In the genomic region with DNA sequence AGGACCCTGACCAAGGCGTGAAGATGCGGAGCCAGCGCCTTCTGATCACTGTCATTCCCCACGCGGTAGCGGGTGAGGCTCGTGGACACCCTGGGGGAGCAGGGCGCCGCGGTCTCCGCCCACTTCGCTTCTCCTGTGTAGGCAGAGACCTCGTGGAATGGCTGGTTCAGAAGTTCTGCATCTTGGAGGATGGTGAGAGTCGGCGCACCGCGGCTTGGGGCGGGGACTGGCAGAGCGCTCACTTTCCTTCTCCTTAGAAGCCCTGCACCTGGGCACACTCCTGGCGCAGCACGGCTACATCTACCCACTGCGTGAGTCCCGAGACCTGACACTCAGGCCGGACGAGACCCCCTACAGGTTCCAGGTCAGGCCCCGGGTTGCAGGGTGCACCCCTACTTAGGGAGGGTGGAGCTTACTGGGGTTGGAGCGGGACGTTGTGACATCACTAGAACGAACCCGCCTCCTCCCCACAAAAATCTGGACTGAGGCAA, we compare ENCODE assay signal across 8 mouse cellular contexts. TPM values are rescaled to one million over a fixed set of nuclear protein-coding genes. Genes with fewer than 3 reads are reported as not detected.
DNase-seq lines count a peak whose midpoint lies in the region; ATAC-seq and TF ChIP-seq lines count a peak whose summit lies in the region.

No protein-coding gene starts in this region.

- ATAC-seq in G1E (ENCODE audit: extremely low read depth, insufficient number of reproducible peaks, low FRiP score, poor library complexity, severe bottlenecking) = no peak
- no peak for ATAC-seq in embryonic facial prominence, embryonic 12.5 days (ENCODE audit: insufficient number of reproducible peaks, insufficient read depth, low FRiP score, low TSS enrichment)
- peak; percentile 29 to 40 for ATAC-seq in hematopoietic stem cell, adult 5-6 weeks (replicated peaks in 1 of 2; ENCODE audit: insufficient read depth in 1 of 2, low FRiP score in 2 of 2, low TSS enrichment in 1 of 2, low read depth in 1 of 2, poor library complexity in 2 of 2, severe bottlenecking in 2 of 2)
- ATAC-seq in lung, embryonic 14.5 days (ENCODE audit: insufficient read depth) = peak; percentile 12; the same call in 1 of the 2 replicates

- peak overlapping the region; percentile 93 for H3K4me2 ChIP-seq in embryonic facial prominence, embryonic 12.5 days (replicated peaks)
- peak overlapping the region; percentile 89 for H3K4me2 ChIP-seq in lung, embryonic 14.5 days

- peak; percentile 25 for DNase-seq in 3T3-L1 (ENCODE audit: low read depth, low spot score)
- peak; percentile 30 for DNase-seq in G1E (ENCODE audit: low spot score)
- peak; percentile 46 to 50 for DNase-seq in layer of hippocampus, adult 8-10 months (ENCODE audit: low spot score in 2 of 2)
- DNase-seq in lung, embryonic 14.5 days = peak; percentile 35
- DNase-seq in right cerebral cortex, adult 2 months (ENCODE audit: low spot score in 2 of 2) = peak; percentile 66 to 74
- DNase-seq in gastrocnemius, postnatal 25 days = no peak

- no peak overlapping the region for H3K27ac ChIP-seq in embryonic facial prominence, embryonic 12.5 days
- no peak overlapping the region for H3K27ac ChIP-seq in lung, embryonic 14.5 days (ENCODE audit: low read depth)

- peaks cover 81% of the 10 kb centered on the region for H3K4me1 ChIP-seq in G1E (ENCODE audit: insufficient read depth, low read depth, low read length)
- peaks cover 28% of the 10 kb centered on the region for H3K4me1 ChIP-seq in embryonic facial prominence, embryonic 12.5 days
- no peaks in the 10 kb centered on the region; the same call in 1 of the 2 replicates for H3K4me1 ChIP-seq in lung, embryonic 14.5 days (ENCODE audit: insufficient read depth)

- H3K27me3 ChIP-seq in G1E (ENCODE audit: insufficient read depth, low read length) = no peaks in the 10 kb centered on the region; the same call in 1 of the 2 replicates
- peaks cover 66% of the 10 kb centered on the region for H3K27me3 ChIP-seq in embryonic facial prominence, embryonic 12.5 days
- H3K27me3 ChIP-seq in lung, embryonic 14.5 days (ENCODE audit: insufficient read depth, low read length) = peaks cover 52% of the 10 kb centered on the region

- H3K4me3 ChIP-seq in G1E (ENCODE audit: low read depth, low read length) = peak overlapping the region; percentile 78
- peak overlapping the region; percentile 53 for H3K4me3 ChIP-seq in embryonic facial prominence, embryonic 12.5 days
- peak overlapping the region; percentile 46 for H3K4me3 ChIP-seq in lung, embryonic 14.5 days (ENCODE audit: low read depth, low read length)

- peak overlapping the region; percentile 41 for H3K9ac ChIP-seq in embryonic facial prominence, embryonic 12.5 days
- H3K9ac ChIP-seq in lung, embryonic 14.5 days = peak overlapping the region; percentile 28; the same call in 1 of the 2 replicates

- H3K36me3 ChIP-seq in G1E (replicated peaks) = peaks cover 64% of the 10 kb centered on the region
- H3K36me3 ChIP-seq in embryonic facial prominence, embryonic 12.5 days = peaks cover 6% of the 10 kb centered on the region; the same call in 1 of the 2 replicates
- H3K36me3 ChIP-seq in lung, embryonic 14.5 days (ENCODE audit: insufficient read depth) = no peaks in the 10 kb centered on the region; the same call in 1 of the 2 replicates

- H3K9me3 ChIP-seq in G1E (replicated peaks) = no peaks in the 10 kb centered on the region
- H3K9me3 ChIP-seq in embryonic facial prominence, embryonic 12.5 days = no peaks in the 10 kb centered on the region
- no peaks in the 10 kb centered on the region for H3K9me3 ChIP-seq in lung, embryonic 14.5 days (ENCODE audit: low read depth, low read length)

- TF ChIP-seq CTCF in G1E (IDR thresholded peaks at IDR 0.05; ENCODE audit: low read depth, low read length) = no peak
- no peak for TF ChIP-seq CTCF in lung, embryonic 14.5 days (IDR thresholded peaks at IDR 0.05; ENCODE audit: low read depth)

- WGBS in embryonic facial prominence, embryonic 12.5 days = 2% methylated on average over 30 of the region's 30 CpGs
- WGBS in lung, embryonic 14.5 days = under 1% methylated on average over 30 of the region's 30 CpGs

RNA-seq across cellular contexts. Expression of a gene that starts 0.6 kb away (rescaled TPM):
- 21.2 and 37.9 TPM in 2 replicates for total RNA-seq in G1E (2014; fragmentation: Nextera tagmentation)
- total RNA-seq in G1E (2017) = 14.7 and 18.4 TPM in 2 replicates
- 29.5 and 34.9 TPM in 2 replicates for polyA plus RNA-seq in G1E (2012)
- 4.9 and 7.1 TPM in 2 replicates for polyA plus RNA-seq in embryonic facial prominence, embryonic 12.5 days (2016; fragmentation: Nextera tagmentation; extraction: Ambion mirVana)
- total RNA-seq in hematopoietic stem cell, adult 5-6 weeks (2017) = 0.89 and 1.9 TPM in 2 replicates
- 10 to 100 TPM; 45.4 to 61.8 (median 55.1) TPM for total RNA-seq in layer of hippocampus, adult 8-10 months (2022)
- polyA plus RNA-seq in lung, embryonic 14.5 days (2014; fragmentation: Nextera tagmentation; extraction: Ambion mirVana) = 10.3 and 11.9 TPM in 2 replicates
- total RNA-seq in gastrocnemius, postnatal 25 days (2021) = 1 to 10 TPM in 1 of 2 experiments, under 1 TPM in 1; 0.54 to 1.2 TPM

RNA-seq across cellular contexts. Expression of a gene that starts 4.2 kb away (rescaled TPM):
- 4.4 and 6.2 TPM in 2 replicates for total RNA-seq in G1E (2014; fragmentation: Nextera tagmentation)
- total RNA-seq in G1E (2017) = 5.2 and 5.7 TPM in 2 replicates
- polyA plus RNA-seq in G1E (2012) = 17.6 and 21.5 TPM in 2 replicates
- 20.7 and 22.9 TPM in 2 replicates for polyA plus RNA-seq in embryonic facial prominence, embryonic 12.5 days (2016; fragmentation: Nextera tagmentation; extraction: Ambion mirVana)
- not detected in 2 replicates for total RNA-seq in hematopoietic stem cell, adult 5-6 weeks (2017)
- total RNA-seq in layer of hippocampus, adult 8-10 months (2022) = 10 to 100 TPM; 59.6 to 69.7 (median 67.6) TPM
- polyA plus RNA-seq in lung, embryonic 14.5 days (2014; fragmentation: Nextera tagmentation; extraction: Ambion mirVana) = 14.6 and 15.9 TPM in 2 replicates
- total RNA-seq in gastrocnemius, postnatal 25 days (2021) = 1 to 10 TPM; 1.2 to 2.2 TPM

RNA-seq across cellular contexts. Expression of a gene that starts 4.5 kb away (rescaled TPM):
- total RNA-seq in G1E (2014; fragmentation: Nextera tagmentation) (1.6 and 2.0 TPM in 2 replicates), G1E (2017) (0.11 and 1.0 TPM in 2 replicates)
- 0.65 and 0.74 TPM in 2 replicates for polyA plus RNA-seq in G1E (2012)
- 0.34 and 0.61 TPM in 2 replicates for polyA plus RNA-seq in embryonic facial prominence, embryonic 12.5 days (2016; fragmentation: Nextera tagmentation; extraction: Ambion mirVana)
- total RNA-seq in hematopoietic stem cell, adult 5-6 weeks (2017) = 0.13 and 0.15 TPM in 2 replicates
- under 1 TPM in 2 of 4 experiments, not detected in 2; 0.32 to 0.54 TPM for total RNA-seq in layer of hippocampus, adult 8-10 months (2022)
- polyA plus RNA-seq in lung, embryonic 14.5 days (2014; fragmentation: Nextera tagmentation; extraction: Ambion mirVana) = 0.34 and 0.43 TPM in 2 replicates
- total RNA-seq in gastrocnemius, postnatal 25 days (2021) = not detected

RNA-seq across cellular contexts. Expression of a gene that starts 40.7 kb away (rescaled TPM):
- total RNA-seq in G1E (2014; fragmentation: Nextera tagmentation) = 5.5 and 7.0 TPM in 2 replicates
- 3.0 and 3.2 TPM in 2 replicates for total RNA-seq in G1E (2017)
- polyA plus RNA-seq in G1E (2012) = 2.9 and 4.2 TPM in 2 replicates
- polyA plus RNA-seq in embryonic facial prominence, embryonic 12.5 days (2016; fragmentation: Nextera tagmentation; extraction: Ambion mirVana) = 37.9 and 40.8 TPM in 2 replicates
- total RNA-seq in hematopoietic stem cell, adult 5-6 weeks (2017) = 9.1 and 9.5 TPM in 2 replicates
- 10 to 100 TPM; 19.4 to 25.6 (median 21.6) TPM for total RNA-seq in layer of hippocampus, adult 8-10 months (2022)
- polyA plus RNA-seq in lung, embryonic 14.5 days (2014; fragmentation: Nextera tagmentation; extraction: Ambion mirVana) = 36.3 and 39.4 TPM in 2 replicates
- 10 to 100 TPM; 61.0 to 71.0 TPM for total RNA-seq in gastrocnemius, postnatal 25 days (2021)

RNA-seq across cellular contexts. Expression of a gene that starts 49.3 kb away (rescaled TPM):
- total RNA-seq in G1E (2014; fragmentation: Nextera tagmentation) (85.2 and 96.8 TPM in 2 replicates), G1E (2017) (85.3 and 85.9 TPM in 2 replicates)
- 40.9 and 45.0 TPM in 2 replicates for polyA plus RNA-seq in G1E (2012)
- polyA plus RNA-seq in embryonic facial prominence, embryonic 12.5 days (2016; fragmentation: Nextera tagmentation; extraction: Ambion mirVana) = 153 and 155 TPM in 2 replicates
- 125 and 155 TPM in 2 replicates for total RNA-seq in hematopoietic stem cell, adult 5-6 weeks (2017)
- total RNA-seq in layer of hippocampus, adult 8-10 months (2022) = 10 to 100 TPM; 70.6 to 97.4 (median 89.0) TPM
- polyA plus RNA-seq in lung, embryonic 14.5 days (2014; fragmentation: Nextera tagmentation; extraction: Ambion mirVana) = 97.7 and 104 TPM in 2 replicates
- 10 to 100 TPM; 11.1 to 11.3 TPM for total RNA-seq in gastrocnemius, postnatal 25 days (2021)

Comparison
In these comparisons a context has a peak if more than half of its experiments do, and no peak if none do; other contexts are left out.
1. ATAC-seq: peak in hematopoietic stem cell, adult 5-6 weeks (2 of 2) and lung, embryonic 14.5 days (single experiment); none in G1E (single experiment) and embryonic facial prominence, embryonic 12.5 days (single experiment).
2. RNA of a gene that starts 4.2 kb away (total RNA-seq): 59.6 to 69.7 TPM in layer of hippocampus, adult 8-10 months; 4.4 to 6.2 TPM in G1E, 1.2 to 2.2 TPM in gastrocnemius, postnatal 25 days and not detected in hematopoietic stem cell, adult 5-6 weeks; every median in the first group is over 4 times any median in the second.
3. Peak in every context shown above with its lines, with median percentiles within 50 percentile points of each other: H3K4me3 ChIP-seq.